Mouse (Mus musculus): ENCODE measurements around the gene Spata3.

DNA sequence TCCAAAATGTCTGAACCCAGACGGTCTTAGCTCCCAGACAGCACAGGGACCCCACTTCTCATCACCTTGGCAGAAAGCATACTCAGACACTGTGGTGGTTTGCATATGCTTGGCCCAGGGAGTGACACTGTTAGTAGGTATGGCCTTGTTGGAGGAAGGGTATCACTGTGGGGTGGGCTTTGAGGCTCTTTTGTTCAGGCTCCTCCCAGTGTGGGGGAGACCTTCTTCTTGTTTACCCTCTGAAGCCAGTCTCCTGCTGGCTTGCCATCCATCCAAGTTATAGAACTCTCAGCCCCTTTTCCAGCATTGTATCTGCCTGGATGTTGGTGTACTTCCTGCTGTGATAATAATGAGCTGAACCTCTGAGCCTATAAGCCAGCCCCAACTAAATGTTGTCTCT, 47.5 kb upstream of the Spata3 start:
- TF ChIP-seq CTCF (IDR thresholded peaks at IDR 0.05; ENCODE audit: low read depth, low read length) (no peak), EP300 (IDR thresholded peaks at IDR 0.05; ENCODE audit: insufficient read depth, low read depth, low read length) (no peak), POLR2A (IDR thresholded peaks at IDR 0.05; ENCODE audit: insufficient read depth, low read length) (no peak)

Data from ES-Bruce4 (cell line).